Mouse (Mus musculus) adrenal gland, adult (tissue): ENCODE measurements around the gene Dcp1a.
A peak's percentile ranks its signal among the peaks of the same experiment; 100 is the strongest.

Experiments
- DNase-seq, 2 experiments: peaks; one replicate each; pipeline ENCODE4 v3.0.0; 2022 to 2023; ENCODE audit warnings: low spot score in 1 of 2; ENCODE audit not compliant: inconsistent age in 2 of 2

Gene Dcp1a

GRCm38 (mm10) chr14:30557730-30558129, 78.4 kb downstream of the Dcp1a start:
- peak in 1 of 2 experiments; percentile 77 for DNase-seq

GRCm38 (mm10) chr14:30559321-30559850, 80.1 kb downstream of the Dcp1a start:
- DNase-seq, result no peak

- no peak for DNase-seq
These were observed 81.6 kb downstream of the Dcp1a start for GRCm38 (mm10) chr14:30560803-30561389.

- peak; percentile 55 to 85 for DNase-seq
These were observed 82.3 kb downstream of the Dcp1a start for GRCm38 (mm10) chr14:30561470-30562187.

GRCm38 (mm10) chr14:30562343-30562742, 83.0 kb downstream of the Dcp1a start:
- DNase-seq, result no peak

- peak; percentile 84 to 92 for DNase-seq
These were observed 85.1 kb downstream of the Dcp1a start for GRCm38 (mm10) chr14:30564451-30564850.

GRCm38 (mm10) chr14:30566317-30566716, 87.0 kb downstream of the Dcp1a start:
- DNase-seq, result no peak

- DNase-seq, result no peak
These were observed 88.7 kb downstream of the Dcp1a start for GRCm38 (mm10) chr14:30568016-30568415.

- DNase-seq, result peak; percentile 78 to 88
These were observed 91.0 kb downstream of the Dcp1a start for GRCm38 (mm10) chr14:30570303-30570702.

- DNase-seq, result peak in 1 of 2 experiments; percentile 60
These were observed 92.9 kb downstream of the Dcp1a start for GRCm38 (mm10) chr14:30572253-30572652.

- DNase-seq, result peak in 1 of 2 experiments; percentile 91
These were observed 93.9 kb downstream of the Dcp1a start for GRCm38 (mm10) chr14:30573235-30573634.

- DNase-seq, result peak; percentile 81 to 95
These were observed 94.7 kb downstream of the Dcp1a start for GRCm38 (mm10) chr14:30573983-30574584.

- peak in 1 of 2 experiments; percentile 66 for DNase-seq
These were observed 96.5 kb downstream of the Dcp1a start for GRCm38 (mm10) chr14:30575791-30576190.

GRCm38 (mm10) chr14:30576260-30576659, 96.9 kb downstream of the Dcp1a start:
- no peak for DNase-seq
